Mouse (Mus musculus) kidney, postnatal 0 days (tissue): ENCODE measurements at regions not wholly inside any gene's neighbourhood (a gene's known extent, or its start where the extent isn't known, plus 50 kb on each side); places are given as distances from the start of the nearest gene placed in this dataset.

Experiments used
- ATAC-seq: fragments of 200-750 bp; cut with Nextera tagmentation; replicated peaks from 2 replicates; pipeline ENCODE4 v1.8.0; 2017; ENCODE audit warnings: low read depth, moderate number of reproducible peaks, moderate TSS enrichment, moderate library complexity; ENCODE audit not compliant: low FRiP score
- DNase-seq: peaks from one replicate; pipeline ENCODE4 v3.0.0-alpha.2; 2016; ENCODE audit warnings: low spot score
- H3K27ac ChIP-seq: fragments of 300-500 bp; sonication (generic); 2 replicates; pipeline ENCODE4 v1.5.1; 2014; ENCODE audit warnings: mild to moderate bottlenecking
- H3K27me3 ChIP-seq: fragments of 300-500 bp; sonication (generic); 2 replicates; pipeline ENCODE4 v1.6.1; 2014; ENCODE audit warnings: low read length, mixed read lengths; ENCODE audit not compliant: insufficient read depth
- H3K36me3 ChIP-seq: fragments of 300-500 bp; sonication (generic); 2 replicates; pipeline ENCODE4 v1.6.1; 2014; ENCODE audit warnings: low read length, mixed read lengths; ENCODE audit not compliant: insufficient read depth
- H3K4me1 ChIP-seq: fragments of 300-500 bp; sonication (generic); replicated peaks from 2 replicates; pipeline ENCODE4 v1.6.1; 2014; ENCODE audit warnings: antibody characterized with exemption, low read length, mixed read lengths; ENCODE audit not compliant: insufficient read depth
- H3K4me2 ChIP-seq: fragments of 300-500 bp; sonication (generic); 2 replicates; pipeline ENCODE4 v1.6.1; 2014; ENCODE audit warnings: mild to moderate bottlenecking, low read length, moderate library complexity, mixed read lengths
- H3K4me3 ChIP-seq: fragments of 300-500 bp; sonication (generic); replicated peaks from 2 replicates; pipeline ENCODE4 v1.5.1; 2014; ENCODE audit warnings: low read depth, low read length
- H3K9ac ChIP-seq: fragments of 300-500 bp; sonication (generic); 2 replicates; pipeline ENCODE4 v1.6.1; 2014; ENCODE audit warnings: low read depth, low read length
- H3K9me3 ChIP-seq: fragments of 300-500 bp; sonication (generic); replicated peaks from 2 replicates; pipeline ENCODE4 v1.6.1; 2016; ENCODE audit warnings: low read length, inconsistent platforms, mixed read lengths
- CTCF ChIP-seq: IDR thresholded peaks from 2 replicates; pipeline ENCODE4 v1.5.1; 2016; ENCODE audit warnings: antibody characterized with exemption, low read depth, mild to moderate bottlenecking, moderate library complexity
- WGBS: fragments of 180-500 bp; shearing (Covaris S2); extraction: QIAGEN DNeasy Blood & Tissue Kit; methylation state at CpG from one replicate; pipeline ENCODE4 v1.1.7; 2014; 5-methylcytosine and 5-hydroxymethylcytosine counted together

- no peak for DNase-seq
- H3K27ac ChIP-seq: no peak overlapping the region
- no peak for TF ChIP-seq CTCF
- H3K9me3 ChIP-seq: no peaks in the 10 kb centered on the region
- no peak overlapping the region for H3K4me2 ChIP-seq
- no peaks in the 10 kb centered on the region for H3K27me3 ChIP-seq
- H3K4me1 ChIP-seq: no peaks in the 10 kb centered on the region
- no peak overlapping the region for H3K9ac ChIP-seq
- 52% methylated on average over 6 of the region's 6 CpGs for WGBS
- H3K4me3 ChIP-seq: no peak overlapping the region
- ATAC-seq: no peak
- H3K36me3 ChIP-seq: no peaks in the 10 kb centered on the region
Observed at GRCm38 (mm10) chr3:56472651-56473050, 289.1 kb upstream of the Nbea start.

- ATAC-seq (no peak), DNase-seq (no peak)
- H3K4me1 ChIP-seq: no peaks in the 10 kb centered on the region
- no peaks in the 10 kb centered on the region for H3K36me3 ChIP-seq
- TF ChIP-seq CTCF: no peak
- no peak overlapping the region for H3K9ac ChIP-seq
- no peaks in the 10 kb centered on the region for H3K27me3 ChIP-seq
- 29% methylated on average over 5 of the region's 5 CpGs for WGBS
- no peak overlapping the region for H3K4me2 ChIP-seq
- no peak overlapping the region for H3K27ac ChIP-seq
- H3K4me3 ChIP-seq: no peak overlapping the region
- no peaks in the 10 kb centered on the region for H3K9me3 ChIP-seq
Observed at GRCm38 (mm10) chr3:56471823-56472222, 288.3 kb upstream of the Nbea start.

DNA sequence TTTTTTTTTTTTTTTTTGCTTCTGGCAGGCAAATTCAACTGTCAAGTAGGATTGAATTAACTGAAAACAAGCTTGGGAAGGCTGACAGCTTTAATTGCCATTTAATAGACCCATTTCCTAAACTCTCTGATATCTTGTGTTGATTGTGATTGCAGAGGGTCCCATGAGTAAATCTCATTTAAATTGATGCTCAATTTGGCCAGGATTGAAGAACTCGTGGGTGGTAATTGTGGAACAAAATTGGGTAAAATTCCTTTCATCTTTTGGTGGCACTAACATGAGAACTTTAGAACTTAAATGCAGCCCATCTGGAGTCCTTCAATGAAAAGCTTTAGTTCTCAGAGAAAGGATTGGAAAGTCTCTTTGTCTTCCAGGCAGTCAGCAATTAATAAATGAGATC, 287.7 kb upstream of the Nbea start:
- Histone ChIP-seq H3K27me3 (no peaks in the 10 kb centered on the region), H3K4me3 (no peak overlapping the region), H3K9me3 (no peaks in the 10 kb centered on the region), H3K4me1 (no peaks in the 10 kb centered on the region), H3K9ac (no peak overlapping the region), H3K27ac (no peak overlapping the region), H3K4me2 (no peak overlapping the region), H3K36me3 (no peaks in the 10 kb centered on the region)
- TF ChIP-seq CTCF: no peak
- ATAC-seq: no peak
- 14% methylated on average over 1 of the region's 1 CpGs for WGBS
- DNase-seq: peak; percentile 14

DNA sequence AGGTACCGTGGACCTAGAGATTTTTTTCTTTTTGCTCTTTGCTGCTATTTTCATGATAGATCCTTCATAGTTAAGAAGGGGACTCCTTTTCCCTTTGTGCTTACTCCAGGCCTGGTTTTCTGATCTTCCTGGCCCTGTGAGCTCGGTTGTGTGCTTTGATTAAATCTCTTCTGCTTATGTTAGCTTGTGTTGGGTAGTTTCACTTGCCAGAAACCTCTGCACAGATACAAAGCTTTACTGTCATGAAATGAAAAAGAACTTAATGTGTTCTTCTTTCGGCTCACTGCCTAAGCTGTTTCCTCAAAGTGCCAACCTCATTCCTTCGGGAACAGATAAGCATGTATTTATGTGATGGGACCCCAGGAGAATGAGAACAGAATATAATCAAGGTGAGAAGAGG, 274.1 kb upstream of the Nbea start:
- no peak for TF ChIP-seq CTCF
- ATAC-seq: no peak
- H3K27me3 ChIP-seq: no peaks in the 10 kb centered on the region
- DNase-seq: no peak
- no peaks in the 10 kb centered on the region for H3K36me3 ChIP-seq
- no peak overlapping the region for H3K9ac ChIP-seq
- H3K4me1 ChIP-seq: no peaks in the 10 kb centered on the region
- no peak overlapping the region for H3K27ac ChIP-seq
- WGBS: 45% methylated on average over 4 of the region's 4 CpGs
- no peaks in the 10 kb centered on the region for H3K9me3 ChIP-seq
- H3K4me3 ChIP-seq: no peak overlapping the region
- H3K4me2 ChIP-seq: no peak overlapping the region

DNA sequence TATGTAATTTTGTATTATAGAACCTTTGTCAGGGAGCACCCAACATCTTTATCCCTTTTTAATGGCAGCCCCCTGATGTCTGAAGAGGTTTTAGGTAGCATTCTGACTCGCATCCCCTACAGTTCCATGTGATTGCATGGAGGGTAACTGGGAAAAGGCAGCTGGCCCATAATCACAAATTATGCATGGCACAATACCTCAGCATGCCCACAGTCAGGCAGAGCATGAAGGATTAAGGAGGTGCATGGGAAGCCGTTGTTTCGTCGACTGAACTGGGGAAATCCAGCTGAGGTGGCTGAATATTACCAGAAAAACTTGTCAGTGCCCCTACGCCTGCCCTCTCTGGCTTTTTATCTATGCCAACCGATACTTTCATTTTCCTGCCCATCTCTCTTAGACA, 272.8 kb upstream of the Nbea start:
- no peaks in the 10 kb centered on the region for H3K36me3 ChIP-seq
- no peak overlapping the region for H3K4me2 ChIP-seq
- no peak for DNase-seq
- H3K4me3 ChIP-seq: no peak overlapping the region
- TF ChIP-seq CTCF: no peak
- H3K4me1 ChIP-seq: no peaks in the 10 kb centered on the region
- WGBS: 82% methylated on average over 6 of the region's 6 CpGs
- H3K9ac ChIP-seq: no peak overlapping the region
- ATAC-seq: no peak
- H3K27ac ChIP-seq: no peak overlapping the region
- no peaks in the 10 kb centered on the region for H3K27me3 ChIP-seq
- H3K9me3 ChIP-seq: no peaks in the 10 kb centered on the region

DNA sequence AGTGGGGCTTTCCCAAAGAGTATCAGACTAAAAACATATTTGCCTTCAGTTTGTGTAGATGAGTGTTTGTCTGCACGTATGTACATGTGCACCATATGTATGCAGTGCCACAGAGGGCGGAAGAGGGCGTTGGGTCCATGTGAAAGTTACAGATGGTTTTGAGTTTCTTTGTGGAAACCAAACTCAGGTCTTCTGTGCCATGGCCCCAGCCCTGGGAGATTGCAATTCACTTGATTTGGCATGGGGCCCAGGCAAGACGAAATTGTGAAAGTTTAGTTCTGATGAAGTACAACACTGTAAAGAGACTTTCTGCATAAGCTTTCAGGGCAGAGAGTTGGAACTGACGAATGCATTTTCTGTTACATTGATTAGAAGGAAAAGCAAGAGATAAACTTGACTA, 255.4 kb upstream of the Nbea start:
- no peak for ATAC-seq
- 0 out of 2 replicates have a peak, but pooled peaks cover 5% of the 10 kb centered on the region for H3K4me1 ChIP-seq
- no peaks in the 10 kb centered on the region for H3K36me3 ChIP-seq
- TF ChIP-seq CTCF: no peak
- no peaks in the 10 kb centered on the region for H3K9me3 ChIP-seq
- no peak overlapping the region for H3K4me3 ChIP-seq
- 54% methylated on average over 5 of the region's 5 CpGs for WGBS
- no peak overlapping the region for H3K4me2 ChIP-seq
- H3K9ac ChIP-seq: no peak overlapping the region
- H3K27me3 ChIP-seq: no peaks in the 10 kb centered on the region
- DNase-seq: no peak
- no peak overlapping the region for H3K27ac ChIP-seq

GRCm38 (mm10) chr3:56438020-56438747, 254.7 kb upstream of the Nbea start:
- Histone ChIP-seq H3K4me3 (no peak overlapping the region), H3K27me3 (no peaks in the 10 kb centered on the region), H3K9ac (no peak overlapping the region), H3K27ac (0 out of 2 replicates have a peak overlapping the region, but pooled peaks have one; percentile 36), H3K36me3 (no peaks in the 10 kb centered on the region), H3K4me1 (0 out of 2 replicates have a peak, but pooled peaks cover 5% of the 10 kb centered on the region), H3K4me2 (peak overlapping the region; percentile 36), H3K9me3 (no peaks in the 10 kb centered on the region)
- ATAC-seq: 0 out of 2 replicates have a peak, but pooled peaks have one; percentile 40
- TF ChIP-seq CTCF: no peak
- 28% methylated on average over 12 of the region's 12 CpGs for WGBS
- peak; percentile 77 for DNase-seq
